Mouse (Mus musculus): ENCODE results near the gene P2ry4.

The P2ry4 gene

GRCm38 (mm10) chrX:100594791-100595190, at the start of gene P2ry4:
P2ry4 (minus strand) TSS chrX:100594869.
- DNase-seq (ENCODE audit: low read depth, low spot score), result no peak

GRCm38 (mm10) chrX:100638477-100638876, 43.8 kb upstream of the P2ry4 start:
- DNase-seq (ENCODE audit: low read depth, low spot score), result no peak

GRCm38 (mm10) chrX:100629076-100629475, 34.4 kb upstream of the P2ry4 start:
- DNase-seq (ENCODE audit: low read depth, low spot score), result no peak

- peak; percentile 92 for DNase-seq (ENCODE audit: low read depth, low spot score)
These were observed 31.4 kb upstream of the P2ry4 start, which contains the start of gene Pdzd11 for GRCm38 (mm10) chrX:100625802-100626793. Pdzd11 (minus strand) TSS chrX:100626568.

GRCm38 (mm10) chrX:100625546-100625801, 30.8 kb upstream of the P2ry4 start, which contains the start of gene Kif4:
Kif4 (plus strand) TSS chrX:100625737.
- no peak for DNase-seq (ENCODE audit: low read depth, low spot score)

- DNase-seq (ENCODE audit: low read depth, low spot score), result no peak
These were observed 30.5 kb upstream of the P2ry4 start for GRCm38 (mm10) chrX:100625146-100625545.

GRCm38 (mm10) chrX:100624242-100624641, 29.6 kb upstream of the P2ry4 start:
- DNase-seq (ENCODE audit: low read depth, low spot score), result no peak

GRCm38 (mm10) chrX:100621366-100621765, 26.7 kb upstream of the P2ry4 start:
- no peak for DNase-seq (ENCODE audit: low read depth, low spot score)

GRCm38 (mm10) chrX:100618488-100618887, 23.8 kb upstream of the P2ry4 start:
- DNase-seq (ENCODE audit: low read depth, low spot score), result no peak

GRCm38 (mm10) chrX:100605314-100605713, 10.6 kb upstream of the P2ry4 start, which contains the start of gene Arr3:
Arr3 (plus strand) TSS chrX:100605497.
- DNase-seq (ENCODE audit: low read depth, low spot score), result no peak

GRCm38 (mm10) chrX:100599755-100600154, 5.1 kb upstream of the P2ry4 start:
- DNase-seq (ENCODE audit: low read depth, low spot score), result no peak

- DNase-seq (ENCODE audit: low read depth, low spot score), result peak; percentile 29
These were observed 2.8 kb upstream of the P2ry4 start for GRCm38 (mm10) chrX:100597439-100597838.

GRCm38 (mm10) chrX:100571951-100572350, 22.7 kb downstream of the P2ry4 start, which contains the start of gene Awat1:
Awat1 (plus strand) TSS chrX:100572251.
- no peak for DNase-seq (ENCODE audit: low read depth, low spot score)

GRCm38 (mm10) chrX:100565696-100566095, 29.0 kb downstream of the P2ry4 start:
- no peak for DNase-seq (ENCODE audit: low read depth, low spot score)

GRCm38 (mm10) chrX:100556026-100556425, 38.6 kb downstream of the P2ry4 start:
- DNase-seq (ENCODE audit: low read depth, low spot score), result no peak
